Mouse (Mus musculus) ES-E14 (cell line): ENCODE data around the gene Ralgapa2.

ENCODE experiments used
- CHD2 ChIP-seq: IDR thresholded peaks from 2 replicates; pipeline ENCODE4 v1.6.1; 2014; ENCODE audit warnings: mild to moderate bottlenecking, low read depth, low read length, inconsistent platforms
- ZNF384 ChIP-seq: IDR thresholded peaks from 2 replicates; pipeline ENCODE4 v1.6.1; 2012; ENCODE audit warnings: low read depth, low read length, inconsistent platforms

DNA sequence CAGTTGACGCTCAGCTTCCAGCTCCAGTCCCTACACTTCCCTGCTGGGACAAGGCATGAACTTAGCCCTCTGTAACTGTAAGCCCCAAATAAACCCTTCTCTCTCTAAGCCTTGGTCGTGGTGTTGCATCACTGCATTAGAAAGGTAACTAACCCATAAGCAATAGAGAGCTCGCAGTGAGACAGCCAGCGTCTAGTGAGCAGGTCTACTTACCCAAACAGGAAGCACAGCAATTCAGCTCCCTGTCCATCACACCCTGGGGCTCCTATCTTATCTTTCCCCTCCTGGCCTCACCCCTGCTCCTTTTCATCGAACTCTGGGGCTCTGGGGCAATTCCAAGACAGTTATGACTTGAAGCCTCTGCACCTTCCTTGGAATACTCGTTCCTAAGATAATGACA is 13.8 kb downstream of the Ralgapa2 start:
- no peak for TF ChIP-seq CHD2
- TF ChIP-seq ZNF384: no peak
